Mouse (Mus musculus) kidney, postnatal 10 days (tissue): ENCODE data around the gene Upf2.
"Not testable (repeated sequence)": the region's sequence is repeated elsewhere in the genome, so short reads cannot be mapped to it uniquely, and the experiment has no call there.

Experiments
- DNase-seq: peaks from one replicate; pipeline ENCODE4 v3.0.0; 2021; ENCODE audit warnings: mixed read lengths

Gene Upf2

GRCm38 (mm10) chr2:5950766-5951595, at the start of gene Upf2:
TSS of gene Upf2 (plus strand) at chr2:5951469.
- peak; percentile 98 for DNase-seq

GRCm38 (mm10) chr2:5906092-5906491, 45.2 kb upstream of the Upf2 start:
- peak; percentile 41 for DNase-seq

GRCm38 (mm10) chr2:5906625-5907024, 44.6 kb upstream of the Upf2 start:
- peak; percentile 64 for DNase-seq

GRCm38 (mm10) chr2:5911282-5911965, 39.8 kb upstream of the Upf2 start:
- peak; percentile 33 for DNase-seq

- no peak for DNase-seq
These were observed 28.4 kb upstream of the Upf2 start for GRCm38 (mm10) chr2:5922823-5923222.

GRCm38 (mm10) chr2:5923786-5924185, 27.5 kb upstream of the Upf2 start:
- DNase-seq, result no peak

GRCm38 (mm10) chr2:5927481-5927880, 23.8 kb upstream of the Upf2 start:
- no peak for DNase-seq

GRCm38 (mm10) chr2:5929793-5930192, 21.5 kb upstream of the Upf2 start:
- no peak for DNase-seq

- DNase-seq, result no peak
These were observed 20.8 kb upstream of the Upf2 start for GRCm38 (mm10) chr2:5930291-5931054.

- no peak for DNase-seq
These were observed 19.3 kb upstream of the Upf2 start for GRCm38 (mm10) chr2:5931938-5932337.

- no peak for DNase-seq
These were observed 16.3 kb upstream of the Upf2 start for GRCm38 (mm10) chr2:5934936-5935335.

- DNase-seq, result peak; percentile 14
These were observed 15.2 kb upstream of the Upf2 start for GRCm38 (mm10) chr2:5936068-5936467.

GRCm38 (mm10) chr2:5936550-5936949, 14.7 kb upstream of the Upf2 start:
- no peak for DNase-seq

GRCm38 (mm10) chr2:5939319-5939718, 11.9 kb upstream of the Upf2 start:
- no peak for DNase-seq

GRCm38 (mm10) chr2:5939911-5940310, 11.4 kb upstream of the Upf2 start:
- DNase-seq, result no peak

- DNase-seq, result no peak
These were observed 10.3 kb upstream of the Upf2 start for GRCm38 (mm10) chr2:5940936-5941335.

GRCm38 (mm10) chr2:5941861-5942415, 9.3 kb upstream of the Upf2 start:
- DNase-seq, result peak; percentile 18

- peak; percentile 79 for DNase-seq
These were observed 8.7 kb upstream of the Upf2 start, which contains the start of gene Dhtkd1 for GRCm38 (mm10) chr2:5942416-5943032. TSS of gene Dhtkd1 (minus strand) at chr2:5942792.

GRCm38 (mm10) chr2:5943071-5943470, 8.2 kb upstream of the Upf2 start:
- no peak for DNase-seq

GRCm38 (mm10) chr2:5945629-5946028, 5.6 kb upstream of the Upf2 start:
- DNase-seq, result no peak

GRCm38 (mm10) chr2:5946876-5947275, 4.4 kb upstream of the Upf2 start:
- DNase-seq, result no peak

GRCm38 (mm10) chr2:5948964-5949363, 2.3 kb upstream of the Upf2 start:
- DNase-seq, result no peak

GRCm38 (mm10) chr2:5949821-5950220, 1.4 kb upstream of the Upf2 start:
- DNase-seq, result not testable (repeated sequence)
